Mouse (Mus musculus) limb, embryonic 14.5 days (tissue): ENCODE data around the gene Stk35. TPM values are rescaled to one million over a fixed set of nuclear protein-coding genes. Genes with fewer than 3 reads are reported as not detected.
A peak's percentile ranks its signal among the peaks of the same experiment; 100 is the strongest.

Source experiments
- ATAC-seq: fragments of 200-750 bp; cut with Nextera tagmentation; 2 replicates; pipeline ENCODE4 v1.8.0; 2017; ENCODE audit warnings: low read depth, moderate number of reproducible peaks, moderate TSS enrichment; ENCODE audit not compliant: low FRiP score
- DNase-seq: peaks from one replicate; pipeline ENCODE4 v3.0.0-alpha.2; 2015; ENCODE audit warnings: low spot score
- H3K27ac ChIP-seq: fragments of 300-500 bp; sonication (generic); replicated peaks from 2 replicates; pipeline ENCODE4 v1.5.1; 2014; ENCODE audit warnings: low read depth, mild to moderate bottlenecking, low read length, moderate library complexity, mixed read lengths
- H3K27me3 ChIP-seq: fragments of 300-500 bp; sonication (generic); 2 replicates; pipeline ENCODE4 v1.6.1; 2014; ENCODE audit warnings: low read length, mixed read lengths; ENCODE audit not compliant: control insufficient read depth, insufficient read depth
- H3K36me3 ChIP-seq: fragments of 300-500 bp; sonication (generic); 2 replicates; pipeline ENCODE4 v1.6.1; 2014; ENCODE audit warnings: mild to moderate bottlenecking, low read length, moderate library complexity, mixed read lengths; ENCODE audit not compliant: control insufficient read depth, insufficient read depth
- H3K4me1 ChIP-seq: fragments of 300-500 bp; sonication (generic); 2 replicates; pipeline ENCODE4 v1.6.1; 2014; ENCODE audit warnings: antibody characterized with exemption, low read length, mixed read lengths; ENCODE audit not compliant: control insufficient read depth, insufficient read depth
- H3K4me2 ChIP-seq: fragments of 300-500 bp; sonication (generic); replicated peaks from 2 replicates; pipeline ENCODE4 v1.6.1; 2014; ENCODE audit warnings: low read depth, mild to moderate bottlenecking, low read length, moderate library complexity; ENCODE audit not compliant: severe bottlenecking
- H3K4me3 ChIP-seq: fragments of 300-500 bp; sonication (generic); replicated peaks from 2 replicates; pipeline ENCODE4 v1.5.1; 2014; ENCODE audit warnings: low read length
- H3K9ac ChIP-seq: fragments of 300-500 bp; sonication (generic); 2 replicates; pipeline ENCODE4 v1.6.1; 2014; ENCODE audit warnings: mild to moderate bottlenecking, low read depth, low read length, moderate library complexity; ENCODE audit not compliant: severe bottlenecking
- H3K9me3 ChIP-seq: fragments of 300-500 bp; sonication (generic); 2 replicates; pipeline ENCODE4 v1.6.1; 2016; ENCODE audit warnings: low read length; ENCODE audit not compliant: control insufficient read depth
- POLR2A ChIP-seq: fragments of 200-500 bp; IDR thresholded peaks from 2 replicates; pipeline ENCODE4 v1.8.0; 2012; ENCODE audit warnings: inconsistent platforms, mild to moderate bottlenecking, moderate library complexity, borderline replicate concordance; ENCODE audit not compliant: insufficient read depth, insufficient read length; ENCODE audit errors: extremely low read depth
- WGBS: fragments of 180-500 bp; shearing (Covaris S2); extraction: QIAGEN DNeasy Blood & Tissue Kit; methylation state at CpG from one replicate; pipeline ENCODE4 v1.1.7; 2014; 5-methylcytosine and 5-hydroxymethylcytosine counted together
- polyA plus RNA-seq, 2 experiments: library from polyadenylated mRNA; depleted of rRNA in 1 of 2; stranded (reverse) in 1 of 2; unstranded in 1 of 2; fragments of >200 nt; fragmentation: Nextera tagmentation in 1 of 2; extraction: Ambion mirVana in 1 of 2; gene quantifications; 2 replicates each; pipeline versions ENCODE4 v1.2.1 to v1.2.3; 2012 to 2014

The Stk35 gene
- polyA plus RNA-seq, 2 experiments, result 12.3 to 21.5 TPM

- no peak overlapping the region for H3K27ac ChIP-seq
- no peak overlapping the region for H3K4me2 ChIP-seq
- no peak for TF ChIP-seq POLR2A
- H3K4me1 ChIP-seq, result no peaks in the 10 kb centered on the region
- H3K27me3 ChIP-seq, result no peaks in the 10 kb centered on the region
- no peak overlapping the region for H3K4me3 ChIP-seq
- no peak overlapping the region for H3K9ac ChIP-seq
- DNase-seq, result no peak
- no peak for ATAC-seq
- no peaks in the 10 kb centered on the region for H3K9me3 ChIP-seq
- 92% methylated on average over 5 of the region's 5 CpGs for WGBS
- no peaks in the 10 kb centered on the region for H3K36me3 ChIP-seq
These were observed 70.9 kb downstream of the Stk35 start for GRCm38 (mm10) chr2:129871246-129871645.

- H3K4me2 ChIP-seq, result no peak overlapping the region
- no peak for ATAC-seq
- no peak for TF ChIP-seq POLR2A
- no peaks in the 10 kb centered on the region for H3K36me3 ChIP-seq
- no peaks in the 10 kb centered on the region for H3K9me3 ChIP-seq
- DNase-seq, result no peak
- H3K4me1 ChIP-seq, result no peaks in the 10 kb centered on the region
- no peak overlapping the region for H3K9ac ChIP-seq
- WGBS, result 86% methylated on average over 7 of the region's 7 CpGs
- H3K4me3 ChIP-seq, result no peak overlapping the region
- no peaks in the 10 kb centered on the region for H3K27me3 ChIP-seq
- no peak overlapping the region for H3K27ac ChIP-seq
These were observed 71.8 kb downstream of the Stk35 start for GRCm38 (mm10) chr2:129872071-129872470.

GRCm38 (mm10) chr2:129873489-129873888 lies 73.2 kb downstream of the Stk35 start:
- no peak for TF ChIP-seq POLR2A
- ATAC-seq (peak; percentile 41; the same call in 1 of the 2 replicates), DNase-seq (peak; percentile 65)
- Histone ChIP-seq H3K27me3 (no peaks in the 10 kb centered on the region), H3K4me2 (no peak overlapping the region), H3K9ac (no peak overlapping the region), H3K36me3 (no peaks in the 10 kb centered on the region), H3K9me3 (no peaks in the 10 kb centered on the region), H3K27ac (no peak overlapping the region), H3K4me1 (no peaks in the 10 kb centered on the region), H3K4me3 (no peak overlapping the region)
- WGBS, result 9% methylated on average over 5 of the region's 5 CpGs

GRCm38 (mm10) chr2:129874084-129874483 lies 73.8 kb downstream of the Stk35 start:
- DNase-seq, result no peak
- Histone ChIP-seq H3K27ac (no peak overlapping the region), H3K27me3 (no peaks in the 10 kb centered on the region), H3K4me1 (no peaks in the 10 kb centered on the region), H3K9ac (no peak overlapping the region), H3K4me3 (no peak overlapping the region), H3K4me2 (no peak overlapping the region), H3K9me3 (no peaks in the 10 kb centered on the region), H3K36me3 (no peaks in the 10 kb centered on the region)
- TF ChIP-seq POLR2A, result no peak
- WGBS, result 66% methylated on average over 9 of the region's 9 CpGs
- no peak for ATAC-seq

- H3K36me3 ChIP-seq, result no peaks in the 10 kb centered on the region
- no peaks in the 10 kb centered on the region for H3K27me3 ChIP-seq
- H3K4me3 ChIP-seq, result no peak overlapping the region
- 64% methylated on average over 10 of the region's 10 CpGs for WGBS
- TF ChIP-seq POLR2A, result no peak
- no peaks in the 10 kb centered on the region for H3K9me3 ChIP-seq
- DNase-seq (no peak), ATAC-seq (no peak)
- no peak overlapping the region for H3K9ac ChIP-seq
- H3K4me2 ChIP-seq, result no peak overlapping the region
- no peak overlapping the region for H3K27ac ChIP-seq
- H3K4me1 ChIP-seq, result no peaks in the 10 kb centered on the region
These were observed 74.3 kb downstream of the Stk35 start for GRCm38 (mm10) chr2:129874509-129875095.

- Histone ChIP-seq H3K9ac (no peak overlapping the region), H3K4me2 (no peak overlapping the region), H3K27ac (no peak overlapping the region), H3K4me3 (no peak overlapping the region), H3K27me3 (no peaks in the 10 kb centered on the region), H3K4me1 (no peaks in the 10 kb centered on the region), H3K9me3 (no peaks in the 10 kb centered on the region), H3K36me3 (no peaks in the 10 kb centered on the region)
- no peak for DNase-seq
- no peak for ATAC-seq
- no peak for TF ChIP-seq POLR2A
These were observed 76.6 kb downstream of the Stk35 start for GRCm38 (mm10) chr2:129876935-129877334.
